Mouse (Mus musculus) hindbrain, embryonic 11.5 days (tissue): ENCODE data around the gene Capzb. TPM values are rescaled to one million over a fixed set of nuclear protein-coding genes. Genes with fewer than 3 reads are reported as not detected.

Experiments used
- ATAC-seq: fragments of 200-750 bp; cut with Nextera tagmentation; 2 replicates; pipeline ENCODE4 v1.8.0; 2017; ENCODE audit warnings: mild to moderate bottlenecking, moderate TSS enrichment, moderate library complexity; ENCODE audit not compliant: low FRiP score
- DNase-seq: peaks from one replicate; pipeline ENCODE4 v3.0.0-alpha.2; 2015; ENCODE audit warnings: low spot score
- H3K27ac ChIP-seq: fragments of 300-500 bp; sonication (generic); 2 replicates; pipeline ENCODE4 v1.5.1; 2014; ENCODE audit warnings: mild to moderate bottlenecking, low read depth, low read length
- H3K27me3 ChIP-seq: fragments of 300-500 bp; sonication (generic); 2 replicates; pipeline ENCODE4 v1.6.1; 2014; ENCODE audit warnings: mild to moderate bottlenecking, low read length, moderate library complexity, mixed read lengths; ENCODE audit not compliant: control insufficient read depth, insufficient read depth
- H3K36me3 ChIP-seq: fragments of 300-500 bp; sonication (generic); 2 replicates; pipeline ENCODE4 v1.6.1; 2014; ENCODE audit warnings: mild to moderate bottlenecking, low read length, moderate library complexity, mixed read lengths; ENCODE audit not compliant: control insufficient read depth, insufficient read depth
- H3K4me1 ChIP-seq: fragments of 300-500 bp; sonication (generic); replicated peaks from 2 replicates; pipeline ENCODE4 v1.6.1; 2014; ENCODE audit warnings: low read length, mixed read lengths; ENCODE audit not compliant: control insufficient read depth, insufficient read depth
- H3K4me2 ChIP-seq: fragments of 300-500 bp; sonication (generic); replicated peaks from 2 replicates; pipeline ENCODE4 v1.6.1; 2014; ENCODE audit warnings: mild to moderate bottlenecking, low read depth, low read length
- H3K4me3 ChIP-seq: fragments of 300-500 bp; sonication (generic); 2 replicates; pipeline ENCODE4 v1.5.1; 2014; ENCODE audit warnings: low read depth, low read length
- H3K9ac ChIP-seq: fragments of 300-500 bp; sonication (generic); 2 replicates; pipeline ENCODE4 v1.6.1; 2014; ENCODE audit warnings: low read depth, low read length
- H3K9me3 ChIP-seq: fragments of 300-500 bp; sonication (generic); 2 replicates; pipeline ENCODE4 v1.6.1; 2016; ENCODE audit warnings: low read length; ENCODE audit not compliant: control insufficient read depth
- WGBS: fragments of 180-500 bp; shearing (Covaris S2); extraction: QIAGEN DNeasy Blood & Tissue Kit; methylation state at CpG from one replicate; pipeline ENCODE4 v1.1.7; 2014; 5-methylcytosine and 5-hydroxymethylcytosine counted together
- polyA plus RNA-seq: library from polyadenylated mRNA; unstranded; fragments of >200 nt; fragmentation: Nextera tagmentation; extraction: Ambion mirVana; gene quantifications from 2 replicates; pipeline ENCODE4 v1.2.1, GENCODE M21; 2014

Gene Capzb
- polyA plus RNA-seq, 1 experiment from 2014 or later: 239 TPM

GRCm38 (mm10) chr4:139211975-139212831 lies 19.5 kb downstream of the Capzb start:
- Histone ChIP-seq H3K36me3 (no peaks in the 10 kb centered on the region), H3K4me2 (no peak overlapping the region), H3K4me3 (no peak overlapping the region), H3K9me3 (no peaks in the 10 kb centered on the region), H3K27me3 (no peaks in the 10 kb centered on the region), H3K9ac (no peak overlapping the region), H3K4me1 (no peaks in the 10 kb centered on the region), H3K27ac (no peak overlapping the region)
- DNase-seq (no peak), ATAC-seq (no peak)
- 69% methylated on average over 17 of the region's 17 CpGs for WGBS

GRCm38 (mm10) chr4:139213086-139213485 lies 20.4 kb downstream of the Capzb start:
- H3K4me2 ChIP-seq: no peak overlapping the region
- DNase-seq (no peak), ATAC-seq (no peak)
- no peaks in the 10 kb centered on the region for H3K9me3 ChIP-seq
- H3K9ac ChIP-seq: no peak overlapping the region
- H3K27ac ChIP-seq: no peak overlapping the region
- 89% methylated on average over 10 of the region's 10 CpGs for WGBS
- no peak overlapping the region for H3K4me3 ChIP-seq
- no peaks in the 10 kb centered on the region for H3K4me1 ChIP-seq
- H3K27me3 ChIP-seq: no peaks in the 10 kb centered on the region
- H3K36me3 ChIP-seq: no peaks in the 10 kb centered on the region

- DNase-seq (no peak), ATAC-seq (no peak)
- Histone ChIP-seq H3K27ac (no peak overlapping the region), H3K9me3 (no peaks in the 10 kb centered on the region), H3K36me3 (no peaks in the 10 kb centered on the region), H3K27me3 (no peaks in the 10 kb centered on the region), H3K9ac (no peak overlapping the region), H3K4me3 (no peak overlapping the region), H3K4me1 (0 out of 2 replicates have a peak, but pooled peaks cover 6% of the 10 kb centered on the region), H3K4me2 (no peak overlapping the region)
- WGBS: 69% methylated on average over 11 of the region's 11 CpGs
Observed at GRCm38 (mm10) chr4:139213935-139214371, 21.3 kb downstream of the Capzb start.

- Histone ChIP-seq H3K9me3 (no peaks in the 10 kb centered on the region), H3K36me3 (no peaks in the 10 kb centered on the region), H3K4me3 (no peak overlapping the region), H3K9ac (no peak overlapping the region), H3K27ac (no peak overlapping the region), H3K4me1 (peaks cover 6% of the 10 kb centered on the region; the same call in 1 of the 2 replicates), H3K4me2 (no peak overlapping the region), H3K27me3 (no peaks in the 10 kb centered on the region)
- DNase-seq: no peak
- ATAC-seq: no peak
- 76% methylated on average over 9 of the region's 9 CpGs for WGBS
Observed at GRCm38 (mm10) chr4:139216566-139216965, 23.9 kb downstream of the Capzb start.

- H3K4me2 ChIP-seq: no peak overlapping the region
- DNase-seq (no peak), ATAC-seq (no peak)
- H3K4me1 ChIP-seq: peaks cover 6% of the 10 kb centered on the region; the same call in 1 of the 2 replicates
- H3K9me3 ChIP-seq: no peaks in the 10 kb centered on the region
- H3K4me3 ChIP-seq: no peak overlapping the region
- no peaks in the 10 kb centered on the region for H3K36me3 ChIP-seq
- no peaks in the 10 kb centered on the region for H3K27me3 ChIP-seq
- no peak overlapping the region for H3K9ac ChIP-seq
- WGBS: 63% methylated on average over 3 of the region's 3 CpGs
- H3K27ac ChIP-seq: no peak overlapping the region
Observed at GRCm38 (mm10) chr4:139218539-139218938, 25.8 kb downstream of the Capzb start.

GRCm38 (mm10) chr4:139219656-139220055 lies 27.0 kb downstream of the Capzb start:
- no peak overlapping the region for H3K4me3 ChIP-seq
- no peak overlapping the region for H3K27ac ChIP-seq
- no peak overlapping the region for H3K9ac ChIP-seq
- no peaks in the 10 kb centered on the region for H3K9me3 ChIP-seq
- peaks cover 6% of the 10 kb centered on the region; the same call in 1 of the 2 replicates for H3K4me1 ChIP-seq
- WGBS: 42% methylated on average over 4 of the region's 4 CpGs
- no peaks in the 10 kb centered on the region for H3K36me3 ChIP-seq
- no peak overlapping the region for H3K4me2 ChIP-seq
- H3K27me3 ChIP-seq: no peaks in the 10 kb centered on the region
- no peak for ATAC-seq
- DNase-seq: peak; percentile 22

GRCm38 (mm10) chr4:139220978-139221377 lies 28.3 kb downstream of the Capzb start:
- no peak overlapping the region for H3K4me3 ChIP-seq
- no peak overlapping the region for H3K27ac ChIP-seq
- no peaks in the 10 kb centered on the region for H3K27me3 ChIP-seq
- ATAC-seq: no peak
- H3K4me1 ChIP-seq: peaks cover 6% of the 10 kb centered on the region; the same call in 1 of the 2 replicates
- 95% methylated on average over 4 of the region's 4 CpGs for WGBS
- H3K9me3 ChIP-seq: no peaks in the 10 kb centered on the region
- H3K9ac ChIP-seq: no peak overlapping the region
- DNase-seq: no peak
- no peak overlapping the region for H3K4me2 ChIP-seq
- H3K36me3 ChIP-seq: no peaks in the 10 kb centered on the region

GRCm38 (mm10) chr4:139221837-139222236 lies 29.1 kb downstream of the Capzb start:
- H3K4me1 ChIP-seq: peaks cover 6% of the 10 kb centered on the region; the same call in 1 of the 2 replicates
- H3K4me3 ChIP-seq: no peak overlapping the region
- no peak overlapping the region for H3K9ac ChIP-seq
- no peak for ATAC-seq
- no peaks in the 10 kb centered on the region for H3K36me3 ChIP-seq
- no peak for DNase-seq
- no peaks in the 10 kb centered on the region for H3K27me3 ChIP-seq
- H3K4me2 ChIP-seq: no peak overlapping the region
- no peak overlapping the region for H3K27ac ChIP-seq
- WGBS: 92% methylated on average over 4 of the region's 4 CpGs
- H3K9me3 ChIP-seq: no peaks in the 10 kb centered on the region

- DNase-seq (no peak), ATAC-seq (no peak)
- no peaks in the 10 kb centered on the region for H3K4me1 ChIP-seq
- H3K9me3 ChIP-seq: no peaks in the 10 kb centered on the region
- no peak overlapping the region for H3K9ac ChIP-seq
- H3K27ac ChIP-seq: no peak overlapping the region
- no peak overlapping the region for H3K4me3 ChIP-seq
- 77% methylated on average over 5 of the region's 5 CpGs for WGBS
- H3K27me3 ChIP-seq: no peaks in the 10 kb centered on the region
- H3K4me2 ChIP-seq: no peak overlapping the region
- no peaks in the 10 kb centered on the region for H3K36me3 ChIP-seq
Observed at GRCm38 (mm10) chr4:139225115-139225514, 32.4 kb downstream of the Capzb start.
